Mouse (Mus musculus) MEL (cell line): ENCODE data around the gene Ttc6. TPM values are rescaled to one million over a fixed set of nuclear protein-coding genes. Genes with fewer than 3 reads are reported as not detected.

Experiments
- DNase-seq: peaks from one replicate; pipeline ENCODE4 v3.0.0; 2011; ENCODE audit warnings: low read depth, low spot score
- H3K27ac ChIP-seq: 2 replicates; pipeline ENCODE4 v1.5.1; 2012; ENCODE audit warnings: low read depth, mild to moderate bottlenecking, control low read depth, low read length, moderate library complexity; ENCODE audit not compliant: control insufficient read depth
- H3K27me3 ChIP-seq, 2 experiments: fragments of 150-350 bp in 1 of 2; sonication (generic) in 1 of 2; 2 replicates each; pipeline ENCODE4 v1.6.1; 2012; ENCODE audit warnings: low read length in 2 of 2, mild to moderate bottlenecking in 2 of 2, improper control_type of control experiment in 1 of 2, moderate library complexity in 1 of 2; ENCODE audit not compliant: insufficient read depth in 2 of 2, control insufficient read depth in 1 of 2
- H3K36me3 ChIP-seq, 2 experiments: 2 replicates each; pipeline ENCODE4 v1.6.1; 2012 to 2014; ENCODE audit warnings: low read length in 2 of 2, improper control_type of control experiment in 1 of 2, inconsistent platforms in 1 of 2, mild to moderate bottlenecking in 1 of 2; ENCODE audit not compliant: insufficient read depth in 2 of 2, control insufficient read depth in 1 of 2
- H3K4me1 ChIP-seq, 2 experiments: fragments of 150-350 bp in 1 of 2; sonication (generic) in 1 of 2; 2 replicates each; pipeline ENCODE4 v1.6.1; 2012; ENCODE audit warnings: low read length in 2 of 2, improper control_type of control experiment in 1 of 2, mild to moderate bottlenecking in 1 of 2; ENCODE audit not compliant: insufficient read depth in 2 of 2, control insufficient read depth in 1 of 2
- H3K4me3 ChIP-seq, 2 experiments: fragments of 150-350 bp in 1 of 2; sonication (generic) in 1 of 2; 2 replicates each; pipeline ENCODE4 v1.5.1; 2012; ENCODE audit warnings: low read depth in 2 of 2, low read length in 2 of 2, mild to moderate bottlenecking in 2 of 2, moderate library complexity in 2 of 2, control low read depth in 1 of 2, improper control_type of control experiment in 1 of 2; ENCODE audit not compliant: control insufficient read depth in 1 of 2, insufficient read depth in 1 of 2
- H3K79me2 ChIP-seq: 2 replicates; pipeline ENCODE4 v1.6.1; 2012; ENCODE audit warnings: mild to moderate bottlenecking, low read length, moderate library complexity; ENCODE audit not compliant: control insufficient read depth, poor library complexity, insufficient read depth
- H3K9ac ChIP-seq: 2 replicates; pipeline ENCODE4 v1.6.1; 2012; ENCODE audit warnings: low read depth, mild to moderate bottlenecking, control low read depth, low read length, moderate library complexity; ENCODE audit not compliant: control insufficient read depth, poor library complexity, severe bottlenecking
- H3K9me3 ChIP-seq: fragments of 150-350 bp; sonication (generic); replicated peaks from 2 replicates; pipeline ENCODE4 v1.6.1; 2012; ENCODE audit warnings: mild to moderate bottlenecking, low read length, improper control_type of control experiment, moderate library complexity; ENCODE audit not compliant: insufficient read depth
- CHD2 ChIP-seq: IDR thresholded peaks from 2 replicates; pipeline ENCODE4 v1.6.1; 2011; ENCODE audit warnings: low read length, improper control_type of control experiment
- CTCF ChIP-seq, 3 experiments: IDR thresholded peaks in 2 of 3; conservative IDR thresholded peaks in 1 of 3; 2 replicates each; pipeline ENCODE4 v1.5.1; 2011 to 2012; ENCODE audit warnings: low read length in 3 of 3, low read depth in 2 of 3, mild to moderate bottlenecking in 2 of 3, improper control_type of control experiment in 1 of 3, inconsistent platforms in 1 of 3, mixed read lengths in 1 of 3, moderate library complexity in 1 of 3; ENCODE audit not compliant: control insufficient read depth in 1 of 3, insufficient read depth in 1 of 3, poor library complexity in 1 of 3, severe bottlenecking in 1 of 3
- ELF1 ChIP-seq: IDR thresholded peaks from 2 replicates; pipeline ENCODE4 v1.6.1; 2014; ENCODE audit warnings: low read depth, mild to moderate bottlenecking, inconsistent platforms, low read length, improper control_type of control experiment, moderate library complexity
- EP300 ChIP-seq, 2 experiments: IDR thresholded peaks; 2 replicates each; pipeline ENCODE4 v1.6.1; 2011; ENCODE audit warnings: improper control_type of control experiment in 2 of 2, low read length in 2 of 2, low read depth in 1 of 2, mild to moderate bottlenecking in 1 of 2
- ETS1 ChIP-seq: IDR thresholded peaks from 2 replicates; pipeline ENCODE4 v1.6.1; 2012; ENCODE audit warnings: low read depth, mild to moderate bottlenecking, inconsistent platforms, low read length, improper control_type of control experiment, moderate library complexity
- GATA1 ChIP-seq: IDR thresholded peaks from 2 replicates; pipeline ENCODE4 v1.6.1; 2011; ENCODE audit warnings: low read depth, low read length, improper control_type of control experiment
- HCFC1 ChIP-seq: IDR thresholded peaks from 2 replicates; pipeline ENCODE4 v1.6.1; 2012; ENCODE audit warnings: low read depth, mild to moderate bottlenecking, inconsistent platforms, low read length, improper control_type of control experiment, moderate library complexity
- MAFK ChIP-seq: IDR thresholded peaks from 2 replicates; pipeline ENCODE4 v1.6.1; 2011; ENCODE audit warnings: low read depth, mild to moderate bottlenecking, low read length, improper control_type of control experiment, borderline replicate concordance
- MXI1 ChIP-seq: IDR thresholded peaks from 2 replicates; pipeline ENCODE4 v1.6.1; 2011; ENCODE audit warnings: mild to moderate bottlenecking, low read depth, low read length, improper control_type of control experiment
- MYC ChIP-seq: IDR thresholded peaks from 2 replicates; pipeline ENCODE4 v1.6.1; 2011; ENCODE audit warnings: low read depth, mild to moderate bottlenecking, low read length, improper control_type of control experiment, moderate library complexity
- POLR2AphosphoS2 ChIP-seq: IDR thresholded peaks from 2 replicates; pipeline ENCODE4 v1.6.1; 2011; ENCODE audit warnings: low read length, improper control_type of control experiment
- POLR2AphosphoS5 ChIP-seq: IDR thresholded peaks from 2 replicates; pipeline ENCODE4 v1.6.1; 2012; ENCODE audit warnings: low read depth, borderline replicate concordance, mild to moderate bottlenecking, inconsistent platforms, low read length, moderate library complexity, mixed read lengths
- RAD21 ChIP-seq: IDR thresholded peaks from 2 replicates; pipeline ENCODE4 v1.6.1; 2011; ENCODE audit warnings: mild to moderate bottlenecking, low read depth, low read length, improper control_type of control experiment
- TAL1 ChIP-seq: IDR thresholded peaks from 2 replicates; pipeline ENCODE4 v1.6.1; 2012; ENCODE audit warnings: mild to moderate bottlenecking, inconsistent platforms, low read length, moderate library complexity, mixed read lengths
- TBP ChIP-seq: IDR thresholded peaks from 2 replicates; pipeline ENCODE4 v1.8.0; 2011; ENCODE audit warnings: low read depth, low read length, improper control_type of control experiment
- ZMIZ1 ChIP-seq: IDR thresholded peaks from 2 replicates; pipeline ENCODE4 v1.6.1; 2012; ENCODE audit warnings: low read depth, mild to moderate bottlenecking, inconsistent platforms, low read length, improper control_type of control experiment, moderate library complexity
- polyA plus RNA-seq, 2 experiments: library from polyadenylated mRNA; stranded (reverse) in 1 of 2; unstranded in 1 of 2; fragments of >175 nt in 1 of 2; fragments of >200 nt in 1 of 2; gene quantifications; 2 replicates each; pipeline versions ENCODE4 v1.2.1 to v1.2.4; 2012; ENCODE audit warnings: low replicate concordance in 2 of 2, low read depth in 1 of 2; ENCODE audit not compliant: insufficient read length in 2 of 2, insufficient read depth in 1 of 2, missing spikeins in 1 of 2
- total RNA-seq: library from RNA; depleted of rRNA; stranded (reverse); fragments of 300-350 nt; gene quantifications from 2 replicates; pipeline ENCODE4 v1.2.3, GENCODE M21; 2012

Ttc6 gene
- total and polyA plus RNA-seq, 3 experiments = not detected

- H3K4me1 ChIP-seq = no peaks in the 10 kb centered on the region
- H3K4me3 ChIP-seq = no peak overlapping the region
- H3K27ac ChIP-seq = no peak overlapping the region
- H3K9ac ChIP-seq = no peak overlapping the region
- peak; percentile 7 for DNase-seq
- H3K79me2 ChIP-seq = no peaks in the 10 kb centered on the region
- H3K9me3 ChIP-seq = no peaks in the 10 kb centered on the region
- no peaks in the 10 kb centered on the region for H3K36me3 ChIP-seq
- H3K27me3 ChIP-seq = no peaks in the 10 kb centered on the region; a peak in 1 of 4 replicates
- peak in 2 of 3 experiments; percentile 30 to 35; a peak in 4 of 6 replicates for TF ChIP-seq CTCF (IDR thresholded peaks at IDR 0.05 in 2 of 3, conservative IDR thresholded peaks at IDR 0.05 in 1 of 3; ENCODE audit: control insufficient read depth in 1 of 3, insufficient read depth in 1 of 3, low read depth in 2 of 3, low read length in 3 of 3, poor library complexity in 1 of 3, severe bottlenecking in 1 of 3)
- TF ChIP-seq MYC = no peak
- peak; percentile 29 for TF ChIP-seq RAD21
- TF ChIP-seq, all 39 proteins: peak for 2
These were observed 58.1 kb downstream of the Ttc6 start for GRCm38 (mm10) chr12:57622030-57622429.

DNA sequence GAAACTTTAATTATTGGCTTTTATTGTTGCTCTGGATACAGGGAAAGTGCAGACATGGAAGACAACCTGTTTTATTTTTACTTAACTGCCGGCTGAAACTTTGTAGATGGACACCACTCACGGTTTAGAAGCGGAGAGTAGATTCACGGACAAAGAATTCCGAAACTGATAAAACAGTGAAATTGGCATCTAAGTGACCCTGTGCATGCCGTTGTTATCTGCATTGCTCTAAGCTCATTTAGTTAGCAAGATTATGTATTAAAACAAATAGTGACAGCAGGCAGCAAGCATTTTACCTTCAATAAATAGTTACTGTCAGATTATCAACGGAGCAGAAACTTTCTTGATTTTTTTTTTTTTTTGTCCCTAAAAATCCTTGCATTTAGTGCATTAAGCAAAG lies 59.4 kb downstream of the Ttc6 start:
- Histone ChIP-seq H3K9ac (no peak overlapping the region), H3K79me2 (no peaks in the 10 kb centered on the region), H3K27me3 (no peaks in the 10 kb centered on the region; a peak in 1 of 4 replicates), H3K4me1 (no peaks in the 10 kb centered on the region), H3K4me3 (no peak overlapping the region), H3K9me3 (no peaks in the 10 kb centered on the region), H3K36me3 (no peaks in the 10 kb centered on the region), H3K27ac (no peak overlapping the region)
- DNase-seq = no peak
- TF ChIP-seq CTCF (IDR thresholded peaks at IDR 0.05 in 2 of 3, conservative IDR thresholded peaks at IDR 0.05 in 1 of 3; ENCODE audit: control insufficient read depth in 1 of 3, insufficient read depth in 1 of 3, low read depth in 2 of 3, low read length in 3 of 3, poor library complexity in 1 of 3, severe bottlenecking in 1 of 3) = no peak
- no peak for TF ChIP-seq CHD2
- TF ChIP-seq MAFK = no peak
- no peak for TF ChIP-seq POLR2AphosphoS2
- TF ChIP-seq EP300 (IDR thresholded peaks at IDR 0.05; ENCODE audit: low read depth in 1 of 2, low read length in 2 of 2) = no peak
- TF ChIP-seq POLR2AphosphoS5 = no peak
- no peak for TF ChIP-seq TBP
- no peak for TF ChIP-seq ELF1
- TF ChIP-seq ZMIZ1 = no peak
- TF ChIP-seq GATA1 = no peak
- TF ChIP-seq HCFC1 = no peak
- no peak for TF ChIP-seq ETS1
- TF ChIP-seq TAL1 = no peak
- no peak for TF ChIP-seq MXI1
